Mouse (Mus musculus) CH12.LX (cell line): ENCODE data around the gene Il17rc. TPM values are rescaled to one million over a fixed set of nuclear protein-coding genes. Genes with fewer than 3 reads are reported as not detected.

Source experiments
- DNase-seq: peaks from one replicate; pipeline ENCODE4 v3.0.0-alpha.2; 2013; ENCODE audit errors: extremely low read depth
- H3K27ac ChIP-seq: 2 replicates; pipeline ENCODE4 v1.5.1; 2012; ENCODE audit warnings: low read depth, mild to moderate bottlenecking, control low read depth, moderate library complexity; ENCODE audit not compliant: insufficient read depth
- H3K27me3 ChIP-seq: replicated peaks from 2 replicates; pipeline ENCODE3; 2012; ENCODE audit warnings: inconsistent platforms
- H3K36me3 ChIP-seq, 2 experiments: replicated peaks in 1 of 2; 2 replicates each; pipeline versions ENCODE3 to v1.6.1; 2012; ENCODE audit warnings: inconsistent platforms in 1 of 2, low read length in 1 of 2, mild to moderate bottlenecking in 1 of 2, mixed read lengths in 1 of 2, moderate library complexity in 1 of 2; ENCODE audit not compliant: control insufficient read depth in 1 of 2, insufficient read depth in 1 of 2
- H3K4me1 ChIP-seq, 2 experiments: 2 replicates each; pipeline ENCODE4 v1.6.1; 2012; ENCODE audit warnings: inconsistent platforms in 1 of 2, moderate library complexity in 1 of 2; ENCODE audit not compliant: insufficient read depth in 2 of 2, control insufficient read depth in 1 of 2
- H3K4me2 ChIP-seq: 2 replicates; pipeline ENCODE4 v1.6.1; 2012; ENCODE audit warnings: low read depth, mild to moderate bottlenecking, control low read depth; ENCODE audit not compliant: poor library complexity, insufficient read depth, severe bottlenecking
- H3K4me3 ChIP-seq, 3 experiments: fragments of 150-350 bp in 1 of 3; sonication (generic) in 1 of 3; replicated peaks in 1 of 3; 2 replicates each; pipeline versions ENCODE3 to v1.5.1; 2011 to 2012; ENCODE audit warnings: low read depth in 2 of 3, low read length in 2 of 3, mild to moderate bottlenecking in 2 of 3, moderate library complexity in 2 of 3, control low read depth in 1 of 3, improper control_type of control experiment in 1 of 3, inconsistent platforms in 1 of 3, mixed read lengths in 1 of 3; ENCODE audit not compliant: poor library complexity in 1 of 3
- H3K79me2 ChIP-seq: replicated peaks from 2 replicates; pipeline ENCODE4 v1.6.1; 2012; ENCODE audit warnings: mild to moderate bottlenecking, moderate library complexity; ENCODE audit not compliant: control insufficient read depth, poor library complexity, insufficient read depth, severe bottlenecking; ENCODE audit errors: extremely low read depth
- H3K9ac ChIP-seq: 2 replicates; pipeline ENCODE4 v1.6.1; 2012; ENCODE audit warnings: low read depth, mild to moderate bottlenecking, control low read depth, moderate library complexity; ENCODE audit not compliant: insufficient read depth
- H3K9me3 ChIP-seq: replicated peaks from 2 replicates; pipeline ENCODE3; 2012; ENCODE audit warnings: low read length, inconsistent platforms, mixed read lengths
- CHD1 ChIP-seq: IDR thresholded peaks from 2 replicates; pipeline ENCODE4 v1.6.1; 2012; ENCODE audit warnings: low read depth, low read length, improper control_type of control experiment, inconsistent platforms
- EP300 ChIP-seq: IDR thresholded peaks from 2 replicates; pipeline ENCODE4 v1.6.1; 2011; ENCODE audit warnings: low read length, improper control_type of control experiment
- GABPA ChIP-seq: IDR thresholded peaks from 2 replicates; pipeline ENCODE4 v1.6.1; 2012; ENCODE audit warnings: low read depth, low read length, improper control_type of control experiment, inconsistent platforms; ENCODE audit not compliant: insufficient replicate concordance
- HCFC1 ChIP-seq: IDR thresholded peaks from 2 replicates; pipeline ENCODE4 v1.6.1; 2012; ENCODE audit warnings: low read depth, mild to moderate bottlenecking, inconsistent platforms, low read length, improper control_type of control experiment
- IRF4 ChIP-seq: IDR thresholded peaks from 2 replicates; pipeline ENCODE4 v1.6.1; 2014; ENCODE audit warnings: low read depth, mild to moderate bottlenecking, inconsistent platforms, low read length, improper control_type of control experiment
- JUN ChIP-seq: IDR thresholded peaks from 2 replicates; pipeline ENCODE4 v1.6.1; 2011; ENCODE audit warnings: low read depth, mild to moderate bottlenecking, low read length, improper control_type of control experiment, moderate library complexity; ENCODE audit not compliant: insufficient read depth
- JUND ChIP-seq: conservative IDR thresholded peaks from 2 replicates; pipeline ENCODE4 v1.6.1; 2011; ENCODE audit warnings: low read depth, low read length, improper control_type of control experiment
- KAT2A ChIP-seq: IDR thresholded peaks from 2 replicates; pipeline ENCODE4 v1.6.1; 2012; ENCODE audit warnings: low read length, improper control_type of control experiment, inconsistent platforms; ENCODE audit not compliant: insufficient replicate concordance
- MAFK ChIP-seq: IDR thresholded peaks from 2 replicates; pipeline ENCODE4 v1.6.1; 2011; ENCODE audit warnings: low read length, improper control_type of control experiment; ENCODE audit not compliant: insufficient replicate concordance
- MAX ChIP-seq: IDR thresholded peaks from 2 replicates; pipeline ENCODE4 v1.6.1; 2011; ENCODE audit warnings: low read length, improper control_type of control experiment
- MAZ ChIP-seq: IDR thresholded peaks from 2 replicates; pipeline ENCODE4 v1.6.1; 2012; ENCODE audit warnings: low read depth, mild to moderate bottlenecking, inconsistent platforms, low read length, improper control_type of control experiment, moderate library complexity
- MEF2A ChIP-seq: IDR thresholded peaks from 2 replicates; pipeline ENCODE4 v1.6.1; 2014; ENCODE audit warnings: low read depth, mild to moderate bottlenecking, inconsistent platforms, low read length, improper control_type of control experiment, borderline replicate concordance
- MYC ChIP-seq: IDR thresholded peaks from 2 replicates; pipeline ENCODE4 v1.6.1; 2011; ENCODE audit warnings: low read depth, mild to moderate bottlenecking, improper control_type of control experiment, low read length
- NELFE ChIP-seq: IDR thresholded peaks from 2 replicates; pipeline ENCODE4 v1.6.1; 2011; ENCODE audit warnings: low read depth, low read length, improper control_type of control experiment
- NRF1 ChIP-seq: IDR thresholded peaks from 2 replicates; pipeline ENCODE4 v1.6.1; 2014; ENCODE audit warnings: low read depth, mild to moderate bottlenecking, inconsistent platforms, low read length, improper control_type of control experiment, moderate library complexity
- PAX5 ChIP-seq: IDR thresholded peaks from 2 replicates; pipeline ENCODE4 v1.6.1; 2012; ENCODE audit warnings: low read length, inconsistent platforms, mixed read lengths
- POLR2AphosphoS2 ChIP-seq: IDR thresholded peaks from 2 replicates; pipeline ENCODE4 v1.6.1; 2011; ENCODE audit warnings: low read depth, low read length, improper control_type of control experiment
- RAD21 ChIP-seq: IDR thresholded peaks from 2 replicates; pipeline ENCODE4 v1.6.1; 2011; ENCODE audit warnings: low read depth, mild to moderate bottlenecking, low read length, improper control_type of control experiment, moderate library complexity
- RCOR1 ChIP-seq: conservative IDR thresholded peaks from 2 replicates; pipeline ENCODE4 v1.6.1; 2012; ENCODE audit warnings: low read depth, mild to moderate bottlenecking, inconsistent platforms, low read length, improper control_type of control experiment
- SIN3A ChIP-seq: IDR thresholded peaks from 2 replicates; pipeline ENCODE4 v1.6.1; 2012; ENCODE audit warnings: low read length, improper control_type of control experiment, inconsistent platforms
- TBP ChIP-seq: conservative IDR thresholded peaks from 2 replicates; pipeline ENCODE4 v1.6.1; 2011; ENCODE audit warnings: low read depth, low read length, improper control_type of control experiment
- TCF12 ChIP-seq: IDR thresholded peaks from 2 replicates; pipeline ENCODE4 v1.6.1; 2014; ENCODE audit warnings: low read depth, mild to moderate bottlenecking, inconsistent platforms, low read length, improper control_type of control experiment
- UBTF ChIP-seq: IDR thresholded peaks from 2 replicates; pipeline ENCODE4 v1.6.1; 2012; ENCODE audit warnings: low read depth, mild to moderate bottlenecking, inconsistent platforms, low read length, improper control_type of control experiment, moderate library complexity
- USF2 ChIP-seq: conservative IDR thresholded peaks from 2 replicates; pipeline ENCODE4 v1.6.1; 2011; ENCODE audit warnings: low read depth, low read length, improper control_type of control experiment
- ZC3H11A ChIP-seq: IDR thresholded peaks from 2 replicates; pipeline ENCODE4 v1.6.1; 2012; ENCODE audit warnings: low read depth, mild to moderate bottlenecking, inconsistent platforms, low read length, improper control_type of control experiment
- ZKSCAN1 ChIP-seq: IDR thresholded peaks from 2 replicates; pipeline ENCODE4 v1.6.1; 2012; ENCODE audit warnings: low read depth, inconsistent platforms, low read length, improper control_type of control experiment, borderline replicate concordance
- ZMIZ1 ChIP-seq: IDR thresholded peaks from 2 replicates; pipeline ENCODE4 v1.6.1; 2012; ENCODE audit warnings: low read depth, mild to moderate bottlenecking, inconsistent platforms, low read length, improper control_type of control experiment
- ZNF384 ChIP-seq: IDR thresholded peaks from 2 replicates; pipeline ENCODE4 v1.6.1; 2012; ENCODE audit warnings: low read depth, low read length, improper control_type of control experiment, inconsistent platforms
- dilution Hi-C: fragments of 300-500 bp; cut with MboI; formaldehyde crosslinking; loops from 2 replicates; pipeline ENCODE4 v1.14.3; 2020; ENCODE audit warnings: low sequenced_read_pairs; ENCODE audit not compliant: extremely low pct_unique_long_range_greater_than_20kb, extremely low pct_ligation_motif_present
- in situ Hi-C: fragments of 300-500 bp; cut with MboI; formaldehyde crosslinking; loops from 3 replicates; pipeline ENCODE4 v1.14.3; 2019; ENCODE audit warnings: low sequenced_read_pairs, low pct_ligation_motif_present, low pct_unique_long_range_greater_than_20kb, mixed read lengths
- polyA plus RNA-seq: library from polyadenylated mRNA; unstranded; fragments of >175 nt; gene quantifications from 2 replicates; pipeline ENCODE4 v1.2.1, GENCODE M21; 2012; ENCODE audit warnings: low read depth; ENCODE audit not compliant: insufficient read length
- total RNA-seq, 2 experiments: library from RNA; depleted of rRNA; stranded (reverse); fragments of 300-350 nt in 1 of 2; fragments of >200 nt in 1 of 2; gene quantifications; 2 replicates each; pipeline ENCODE4 v1.2.3; 2012 to 2014

Il17rc gene
- total and polyA plus RNA-seq, 3 experiments, result not detected

DNA sequence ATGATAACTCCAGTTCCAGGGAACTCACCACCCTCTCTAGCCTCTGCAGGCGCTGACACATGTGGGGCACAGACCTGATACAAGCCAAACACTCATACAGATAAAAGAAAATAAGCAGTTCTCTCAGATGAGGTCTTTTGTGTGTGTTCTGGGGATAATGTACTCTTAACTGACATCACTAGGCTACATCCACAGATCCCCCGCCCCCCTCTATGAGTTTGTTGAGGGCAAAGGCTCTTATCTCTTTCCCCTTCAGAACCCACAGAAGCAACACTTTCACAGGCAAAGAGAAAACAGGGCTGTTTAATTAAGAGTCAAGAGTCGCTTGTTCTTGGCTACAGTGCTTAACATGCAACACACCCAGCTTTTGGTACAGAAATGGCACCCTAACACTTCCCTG, 43.4 kb downstream of the Il17rc start:
- Histone ChIP-seq H3K27ac (no peak overlapping the region), H3K4me3 (no peak overlapping the region), H3K9me3 (no peaks in the 10 kb centered on the region), H3K79me2 (no peaks in the 10 kb centered on the region), H3K4me2 (no peak overlapping the region), H3K27me3 (no peaks in the 10 kb centered on the region), H3K9ac (no peak overlapping the region), H3K36me3 (peaks cover 54 to 84% of the 10 kb centered on the region in 2 experiments), H3K4me1 (no peaks in the 10 kb centered on the region)
- TF ChIP-seq RAD21, result no peak
- TF ChIP-seq JUND, result no peak
- TF ChIP-seq SIN3A, result no peak
- no peak for TF ChIP-seq ZNF384
- no peak for TF ChIP-seq TBP
- no peak for TF ChIP-seq MAX
- no peak for TF ChIP-seq MAFK
- no peak for TF ChIP-seq NRF1
- no peak for TF ChIP-seq IRF4
- TF ChIP-seq RCOR1, result no peak
- no peak for TF ChIP-seq MYC
- TF ChIP-seq ZMIZ1, result no peak
- no peak for TF ChIP-seq JUN
- no peak for TF ChIP-seq TCF12
- TF ChIP-seq ZKSCAN1, result no peak
- TF ChIP-seq PAX5, result no peak
- TF ChIP-seq CHD1, result no peak
- dilution Hi-C loops (no loop called here), in situ Hi-C loops (no loop called here)
- DNase-seq, result no peak

DNA sequence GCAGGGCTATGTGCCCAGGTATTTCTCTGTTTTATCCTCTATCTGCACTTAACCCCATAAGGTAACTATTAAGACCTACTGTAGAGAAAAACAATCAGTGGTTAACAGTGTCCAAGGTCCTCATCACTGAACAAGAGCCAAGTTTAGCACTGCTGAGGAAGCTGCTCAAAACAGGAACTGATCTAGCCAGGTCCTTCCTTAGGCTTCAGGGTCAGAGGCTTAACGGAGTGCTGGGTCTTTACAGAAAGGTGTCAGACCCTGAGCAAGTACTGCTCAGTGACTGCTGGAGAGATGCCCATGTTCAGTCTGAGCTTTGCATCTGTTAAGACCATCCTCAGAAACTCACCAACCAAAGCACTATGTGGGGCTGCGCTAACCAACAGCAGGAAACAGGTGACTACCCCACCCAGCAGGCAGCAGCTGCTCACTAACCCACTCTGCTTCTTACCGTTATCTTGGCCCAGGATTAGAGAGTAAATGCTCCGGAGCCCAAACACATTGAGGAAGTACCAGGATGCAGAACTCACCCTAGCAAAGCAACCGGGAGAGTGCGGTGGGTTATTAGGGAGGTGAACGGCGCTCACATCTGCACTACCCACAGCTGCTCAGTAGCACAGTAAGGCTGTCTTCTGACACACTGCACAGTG, 46.3 kb downstream of the Il17rc start:
- dilution Hi-C loops, result no loop called here
- H3K27me3 ChIP-seq, result no peaks in the 10 kb centered on the region
- no peak overlapping the region for H3K27ac ChIP-seq
- H3K36me3 ChIP-seq, result peaks cover 71 to 98% of the 10 kb centered on the region in 2 experiments
- H3K9me3 ChIP-seq, result no peaks in the 10 kb centered on the region
- peaks cover 0 to 7% of the 10 kb centered on the region in 2 experiments; a peak in 2 of 4 replicates for H3K4me1 ChIP-seq
- no peak overlapping the region for H3K4me3 ChIP-seq
- in situ Hi-C loops, result no loop called here
- H3K9ac ChIP-seq, result no peak overlapping the region
- TF ChIP-seq SIN3A, result no peak
- no peak for TF ChIP-seq TCF12
- no peak for TF ChIP-seq KAT2A
- TF ChIP-seq POLR2AphosphoS2, result no peak
- no peak for TF ChIP-seq NELFE
- TF ChIP-seq MAX, result no peak
- no peak for TF ChIP-seq RAD21
- no peak for TF ChIP-seq CHD1
- TF ChIP-seq ZC3H11A, result no peak
- no peak for TF ChIP-seq HCFC1
- no peak for TF ChIP-seq GABPA
- no peak for TF ChIP-seq MAZ
- TF ChIP-seq MEF2A, result no peak
- TF ChIP-seq JUND, result no peak
- no peak for TF ChIP-seq ZKSCAN1
- no peak for TF ChIP-seq UBTF
- TF ChIP-seq MAFK, result no peak
- no peak for TF ChIP-seq TBP
- no peak for TF ChIP-seq USF2
- TF ChIP-seq EP300, result no peak
- TF ChIP-seq, all 38 proteins: peak for 0
- Histone ChIP-seq H3K4me2 (no peak overlapping the region), H3K79me2 (no peaks in the 10 kb centered on the region; the same call in 1 of the 2 replicates)
- no peak for DNase-seq
